Mouse (Mus musculus) left cerebral cortex, postnatal 14 days (tissue): ENCODE results near the gene Pp2d1. TPM values are rescaled to one million over a fixed set of nuclear protein-coding genes. Genes with fewer than 3 reads are reported as not detected.
"Not testable (repeated sequence)": the region's sequence is repeated elsewhere in the genome, so short reads cannot be mapped to it uniquely, and the experiment has no call there.

Experiments
- DNase-seq, 2 experiments: peaks; one replicate each; pipeline ENCODE4 v3.0.0; 2021 to 2022; ENCODE audit warnings: low spot score in 2 of 2, mixed read lengths in 1 of 2
- intact Hi-C: fragments of 180-260 bp; cut with DNase I; formaldehyde crosslinking; loops from one replicate; pipeline ENCODE4 v1.15.1; 2025
- long read RNA-seq, 2 experiments: library from polyadenylated mRNA; stranded (forward); transcript quantifications; one replicate each; pipeline ENCODE4 v2.0.0; 2021
- total RNA-seq, 2 experiments: library from RNA; stranded (reverse); gene quantifications; 2 replicates each; pipeline ENCODE4 v1.2.3; 2021

Gene Pp2d1
- not detected for total RNA-seq
- long read RNA-seq, experiment 1, result 0 reads
- long read RNA-seq, experiment 2, result 0 reads

DNA sequence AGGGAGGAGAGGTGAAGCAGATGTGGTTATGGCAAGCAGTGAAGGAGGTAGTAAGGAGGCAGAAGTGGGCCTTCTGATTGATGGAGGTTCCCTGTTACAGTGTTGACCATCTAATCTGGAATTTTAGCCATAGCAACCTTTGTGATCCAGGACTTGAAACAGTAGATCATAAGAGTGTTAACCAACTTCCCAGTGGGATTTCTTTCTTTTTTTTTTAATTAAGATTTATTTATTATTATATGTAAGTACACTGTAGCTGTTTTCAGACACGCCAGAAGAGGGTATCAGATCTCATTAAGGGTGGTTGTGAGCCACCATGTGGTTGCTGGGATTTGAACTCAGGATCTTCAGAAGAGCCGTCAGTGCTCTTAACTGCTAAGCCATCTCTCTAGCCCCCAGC, at the start of gene Pp2d1:
Gene Pp2d1, minus strand, starts transcription at position 101 of the 400 bp plus-strand sequence.
- intact Hi-C loops, DNase-seq: not testable (repeated sequence)

DNA sequence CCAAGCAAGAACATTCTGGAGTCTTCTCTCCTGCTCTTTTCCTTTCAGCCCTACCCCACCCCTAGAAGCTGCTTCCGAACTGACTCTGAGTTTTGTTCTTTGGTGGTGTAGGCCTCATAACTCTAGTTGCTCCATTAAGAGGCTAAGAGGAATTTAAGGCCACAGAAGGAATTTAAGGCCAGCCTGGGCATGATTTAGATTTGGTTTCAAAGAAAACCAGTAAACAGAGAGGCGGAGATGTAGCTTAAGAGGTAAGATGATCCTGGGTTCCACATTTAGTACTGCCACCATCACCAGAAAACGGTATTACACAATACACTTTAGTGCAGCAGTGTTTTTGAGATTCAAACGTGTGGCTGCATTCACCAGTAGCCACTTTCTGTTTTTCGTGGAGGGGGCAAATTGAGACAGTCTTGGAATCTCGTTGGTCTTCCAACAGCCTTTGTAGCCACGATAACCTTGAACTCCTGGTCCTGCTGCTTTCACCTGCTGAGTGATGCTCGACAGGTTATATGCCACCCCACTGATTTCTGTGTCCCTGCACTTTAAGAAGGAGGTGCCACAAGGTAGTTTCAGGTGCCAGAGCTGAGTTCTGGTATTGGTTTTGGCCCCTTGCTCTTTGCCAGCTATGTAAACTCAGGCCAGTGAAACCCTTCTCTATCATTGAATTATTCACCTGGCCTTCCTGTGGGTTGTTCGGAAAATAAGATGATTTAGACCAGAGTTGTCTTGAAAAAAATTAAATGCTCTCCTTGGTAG, 49.0 kb upstream of the Pp2d1 start:
- intact Hi-C loops, result no loop called here
- DNase-seq, result no peak

DNA sequence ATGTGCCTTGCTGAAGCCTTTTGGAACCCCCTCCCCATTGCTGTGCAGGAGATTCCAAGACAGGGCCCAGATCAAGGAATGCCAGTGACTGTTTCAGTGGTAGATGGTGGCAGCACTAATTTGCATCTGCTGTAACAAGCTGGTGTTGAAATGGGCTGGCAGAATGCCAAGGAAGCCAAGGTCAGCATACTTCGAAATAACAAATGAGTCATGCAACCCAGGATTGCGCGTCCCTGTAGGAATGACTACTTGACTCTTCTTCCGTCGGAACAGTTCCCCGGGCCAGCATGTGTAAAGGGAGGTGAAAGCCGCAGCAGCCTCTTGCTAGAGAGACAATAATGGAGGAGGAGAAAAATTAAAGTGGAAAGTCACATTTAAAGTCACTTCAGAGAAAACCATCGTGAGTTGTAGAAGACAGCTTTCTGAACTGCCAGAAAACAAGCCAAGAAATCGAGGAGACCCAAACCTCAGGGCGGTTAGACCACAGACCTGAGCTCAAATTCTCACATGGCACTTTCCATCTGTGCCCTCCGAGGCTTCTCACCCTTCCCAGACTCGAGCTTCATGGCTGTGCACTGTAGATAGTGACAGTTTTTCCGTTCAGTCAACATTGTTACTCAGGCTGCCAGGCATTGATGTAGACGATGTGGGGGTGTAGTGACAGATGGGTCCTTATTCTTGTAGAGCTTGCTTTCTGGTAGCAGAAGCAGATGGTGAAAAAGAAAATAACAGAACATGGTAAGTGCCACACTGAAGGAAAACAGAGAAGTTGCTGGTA, 48.0 kb upstream of the Pp2d1 start:
- intact Hi-C loops, result no loop called here
- peak; percentile 75 to 88 for DNase-seq

DNA sequence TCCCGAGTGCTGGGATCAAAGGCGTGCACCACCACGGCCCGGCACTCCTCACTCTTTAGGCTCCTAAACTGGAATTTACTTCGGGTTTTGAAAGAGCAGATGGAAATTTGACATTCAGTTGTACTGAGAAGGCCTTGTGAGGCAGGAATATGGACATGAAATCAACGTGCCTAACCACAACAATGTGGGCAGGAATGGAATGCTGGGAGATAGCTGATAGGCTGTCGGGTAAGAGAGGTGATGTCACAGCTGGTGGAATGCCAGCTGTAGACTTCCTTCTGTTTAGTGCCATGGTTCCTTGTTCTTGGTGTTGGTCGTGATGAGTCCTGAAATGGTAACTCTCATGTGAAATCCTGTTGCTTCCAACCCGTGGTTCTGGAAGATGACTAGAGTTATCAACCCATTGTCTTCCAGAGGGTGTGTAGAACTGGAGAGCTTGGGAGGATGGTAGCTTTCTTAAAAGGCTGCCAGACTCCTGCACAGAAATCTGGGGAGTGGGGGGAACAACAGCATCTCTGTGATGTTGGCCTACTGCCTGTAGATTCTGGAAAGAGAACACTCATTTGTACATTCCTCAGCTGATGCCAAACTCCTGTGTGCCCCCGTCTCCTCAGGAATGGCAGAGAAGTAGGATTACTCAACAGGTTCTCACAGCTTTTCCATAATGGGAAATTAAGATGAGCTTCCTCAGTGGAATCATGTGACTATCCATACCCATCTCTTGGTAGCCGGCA, 44.8 kb upstream of the Pp2d1 start:
- intact Hi-C loops, result no loop called here
- no peak for DNase-seq

DNA sequence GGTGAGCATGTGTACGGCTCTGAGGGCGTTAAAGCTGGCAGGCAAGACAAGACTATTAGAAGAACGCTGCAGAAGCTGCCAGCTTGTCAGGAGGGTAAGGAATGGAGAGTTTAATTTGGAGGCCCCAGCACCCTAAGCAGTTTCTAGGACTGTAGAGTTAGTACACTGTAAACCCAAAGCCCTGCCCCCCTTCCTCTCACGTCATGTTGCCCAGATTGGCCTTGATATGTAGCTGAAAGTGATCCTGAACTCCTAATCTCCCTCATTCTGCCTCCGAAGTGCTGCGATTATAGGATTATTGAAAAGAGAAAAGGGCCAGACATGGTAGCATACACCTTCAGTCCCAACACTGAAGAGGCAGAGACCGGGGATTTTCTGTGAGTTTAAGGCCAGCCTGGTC, 43.6 kb upstream of the Pp2d1 start:
- DNase-seq, result no peak
- intact Hi-C loops, result no loop called here

DNA sequence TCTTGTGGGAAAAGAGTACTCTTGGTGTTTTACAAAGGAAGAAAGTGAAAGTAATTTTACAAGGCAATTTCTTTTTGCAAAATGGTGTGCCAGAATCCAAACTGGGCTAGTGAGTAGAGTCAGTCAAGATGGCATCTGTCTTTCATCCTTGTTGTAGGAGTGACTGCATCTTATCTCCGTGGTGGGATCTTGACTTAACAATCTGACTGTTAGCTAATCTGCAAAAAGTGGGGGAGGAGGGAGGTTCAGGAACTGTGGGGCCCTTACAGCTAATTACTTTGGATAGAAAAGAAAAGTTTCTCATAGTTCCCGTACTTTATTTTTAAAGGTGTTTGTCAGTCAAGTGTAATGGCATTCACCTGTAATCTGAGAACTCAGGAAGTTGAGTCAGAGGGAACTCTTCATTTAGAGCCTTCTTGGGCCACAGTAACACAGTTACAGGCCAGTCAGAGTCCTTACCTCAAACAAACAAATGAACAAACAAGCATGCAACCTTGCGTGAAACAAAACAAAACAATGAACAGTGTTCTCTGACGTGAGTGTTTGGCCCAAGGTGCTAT, 42.9 kb upstream of the Pp2d1 start:
- intact Hi-C loops, result no loop called here

DNA sequence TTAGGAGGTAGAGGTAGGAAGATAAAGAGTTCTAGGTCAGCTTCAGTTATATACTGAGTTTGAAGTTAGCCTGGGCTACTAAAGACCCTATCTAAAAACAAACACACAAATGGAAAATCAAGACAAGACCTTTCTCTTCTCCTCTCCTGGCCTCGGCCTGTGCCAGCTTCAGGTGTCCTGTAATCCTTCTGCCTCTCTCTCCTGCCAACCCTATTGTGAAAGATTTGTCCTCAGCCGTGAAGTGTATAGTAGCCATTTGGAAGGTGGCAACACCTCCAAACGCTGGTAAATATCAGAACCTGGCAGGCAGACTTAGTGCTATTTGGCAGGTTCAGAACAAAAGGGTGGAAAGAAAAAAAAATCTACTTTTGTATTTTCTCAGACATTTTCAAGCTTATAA, 41.0 kb upstream of the Pp2d1 start:
- no peak for DNase-seq
- intact Hi-C loops, result no loop called here

More for the DNA sequence above, 42.9 kb upstream of the Pp2d1 start:
- DNase-seq, result no peak

DNA sequence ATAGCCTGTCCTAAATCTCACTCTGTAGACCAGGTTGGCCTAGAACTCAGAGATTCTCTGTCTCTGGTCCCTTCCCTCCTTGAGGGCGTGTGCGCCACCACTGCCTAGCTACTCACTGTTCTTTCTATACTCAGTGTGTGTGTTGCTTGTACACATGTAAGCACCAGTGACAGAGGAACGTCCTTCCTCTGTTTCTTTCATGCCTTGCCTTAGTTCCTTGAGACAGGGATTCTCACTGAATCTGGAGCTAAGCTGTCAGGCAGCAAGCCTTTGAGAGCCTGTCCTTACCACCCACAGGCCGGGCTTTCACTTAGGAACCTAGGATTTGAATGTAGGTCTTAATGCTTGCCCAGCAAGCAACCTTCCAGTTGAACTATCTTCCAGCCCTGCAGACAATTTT, 40.4 kb upstream of the Pp2d1 start:
- DNase-seq, result no peak
- intact Hi-C loops, result no loop called here

DNA sequence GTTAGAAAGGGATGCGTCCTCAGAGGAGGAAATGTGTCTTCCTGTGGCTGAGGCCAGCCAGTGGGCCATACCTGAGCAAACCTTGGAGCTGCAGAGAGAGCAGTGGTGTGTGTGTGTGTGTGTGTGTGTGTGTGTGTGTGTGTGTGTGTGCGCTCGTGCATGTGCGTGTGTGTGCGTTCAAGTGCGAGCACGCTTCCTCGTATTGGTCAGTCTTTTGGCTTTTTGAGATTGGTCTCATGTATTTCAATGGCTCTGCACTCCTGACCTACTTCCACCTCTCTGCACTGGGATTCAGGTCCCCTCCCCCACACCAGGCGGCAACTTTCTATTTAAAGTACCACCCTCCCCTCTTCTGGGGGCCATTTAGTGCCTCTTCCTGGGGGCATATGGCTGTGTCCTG, 39.5 kb upstream of the Pp2d1 start:
- intact Hi-C loops, result no loop called here
- DNase-seq, result no peak

DNA sequence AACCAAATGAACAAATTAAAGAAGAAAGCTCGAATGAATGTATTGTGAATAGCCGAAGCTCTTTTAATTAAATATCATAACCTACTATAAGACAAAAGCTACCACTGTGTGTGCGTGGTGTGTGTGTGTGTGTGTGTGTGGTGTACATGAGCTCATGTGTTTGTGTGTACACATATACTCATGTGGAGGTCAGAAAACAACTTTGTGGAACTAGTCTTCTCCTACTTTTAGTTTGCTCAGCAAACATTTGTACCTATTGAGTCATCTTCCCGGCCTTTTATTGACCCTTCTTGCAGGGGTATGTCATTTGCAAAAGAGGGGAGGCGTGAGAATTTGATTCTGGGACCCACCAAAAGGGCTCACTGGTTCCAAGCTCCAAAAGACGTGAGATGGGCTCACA, 39.0 kb upstream of the Pp2d1 start:
- intact Hi-C loops, result no loop called here
- DNase-seq, result no peak

DNA sequence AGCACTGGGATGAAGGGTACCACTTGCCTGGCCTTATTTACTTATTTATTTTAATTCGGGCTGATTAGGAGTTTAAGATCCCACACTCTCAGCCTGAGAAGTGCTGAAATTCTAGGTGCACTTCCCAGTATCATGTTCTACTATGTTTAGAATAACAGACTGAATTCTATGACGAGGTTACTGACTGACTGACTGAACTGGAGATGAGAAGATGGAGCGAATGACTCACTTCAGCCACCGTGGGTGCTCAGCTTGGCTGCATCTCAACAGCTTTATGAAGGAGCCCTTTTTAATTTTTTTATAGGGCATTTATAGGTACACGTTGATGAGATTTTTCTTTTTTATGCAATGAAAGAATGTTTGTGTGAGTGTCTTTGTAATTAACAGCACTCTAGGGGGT, 38.5 kb upstream of the Pp2d1 start:
- intact Hi-C loops, result no loop called here
- DNase-seq, result no peak

DNA sequence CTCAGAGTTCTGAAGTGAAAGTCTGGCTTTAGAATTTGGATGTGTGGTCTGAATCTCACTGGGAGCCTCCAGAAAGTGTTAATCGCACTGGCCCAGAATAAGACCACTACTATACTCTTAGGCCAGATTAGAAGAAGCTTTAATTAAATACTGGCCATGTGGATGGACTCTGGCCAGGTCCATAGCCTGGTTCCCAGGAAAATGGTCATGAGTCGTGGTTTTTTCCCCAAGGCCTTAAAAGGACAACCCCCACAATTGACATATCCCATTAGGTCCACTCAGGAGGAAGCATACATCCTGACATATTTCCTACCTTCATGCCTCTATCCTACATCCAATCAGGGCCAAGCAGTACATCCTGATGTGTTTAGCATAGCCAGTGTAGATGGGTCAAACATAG, 37.9 kb upstream of the Pp2d1 start:
- intact Hi-C loops, result no loop called here

DNA sequence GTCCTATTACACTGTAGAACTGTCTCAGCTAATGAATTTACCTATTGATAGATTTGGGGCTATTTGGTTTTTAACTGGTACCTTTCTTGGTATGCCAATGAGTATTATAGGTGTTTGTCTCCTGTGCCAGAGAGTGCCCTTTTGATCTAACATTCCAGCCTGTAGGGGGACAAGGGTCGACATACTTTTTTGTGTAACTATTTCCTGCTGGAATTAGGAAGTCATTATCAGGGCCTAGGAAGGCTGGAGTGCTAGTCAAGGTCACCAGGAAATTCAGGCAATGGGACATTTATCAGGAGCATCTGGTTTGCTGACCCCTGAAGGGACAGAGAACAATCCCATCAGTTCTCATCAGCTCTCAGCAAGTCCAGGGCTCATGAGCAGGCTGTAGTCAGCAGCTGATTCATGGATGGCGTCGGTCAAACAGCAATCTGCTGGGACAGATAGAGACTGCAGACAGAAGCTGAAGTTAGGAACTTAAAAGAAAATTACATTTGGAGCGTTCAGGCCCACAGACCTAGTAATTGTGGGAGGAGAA, 33.8 kb upstream of the Pp2d1 start:
- no peak for DNase-seq
- intact Hi-C loops, result no loop called here

More for the DNA sequence above, 37.9 kb upstream of the Pp2d1 start:
- no peak for DNase-seq

DNA sequence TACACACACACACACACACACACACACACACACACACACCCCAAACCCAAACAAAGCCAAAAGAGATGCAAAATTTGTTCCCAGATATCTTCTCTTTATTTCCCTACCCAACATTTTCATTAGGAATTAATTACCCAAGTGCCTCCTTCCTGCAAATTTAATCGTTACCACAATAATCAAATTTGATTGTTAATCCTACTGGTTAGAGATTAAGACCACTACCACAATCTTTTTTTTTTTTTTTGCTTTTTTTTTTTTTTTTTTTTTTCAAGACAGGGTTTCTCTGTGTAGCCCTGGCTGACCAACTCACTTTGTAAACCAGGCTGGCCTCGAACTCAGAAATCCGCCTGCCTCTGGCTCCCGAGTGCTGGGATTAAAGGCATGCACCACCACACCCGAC, 31.7 kb upstream of the Pp2d1 start:
- intact Hi-C loops, DNase-seq: not testable (repeated sequence)

DNA sequence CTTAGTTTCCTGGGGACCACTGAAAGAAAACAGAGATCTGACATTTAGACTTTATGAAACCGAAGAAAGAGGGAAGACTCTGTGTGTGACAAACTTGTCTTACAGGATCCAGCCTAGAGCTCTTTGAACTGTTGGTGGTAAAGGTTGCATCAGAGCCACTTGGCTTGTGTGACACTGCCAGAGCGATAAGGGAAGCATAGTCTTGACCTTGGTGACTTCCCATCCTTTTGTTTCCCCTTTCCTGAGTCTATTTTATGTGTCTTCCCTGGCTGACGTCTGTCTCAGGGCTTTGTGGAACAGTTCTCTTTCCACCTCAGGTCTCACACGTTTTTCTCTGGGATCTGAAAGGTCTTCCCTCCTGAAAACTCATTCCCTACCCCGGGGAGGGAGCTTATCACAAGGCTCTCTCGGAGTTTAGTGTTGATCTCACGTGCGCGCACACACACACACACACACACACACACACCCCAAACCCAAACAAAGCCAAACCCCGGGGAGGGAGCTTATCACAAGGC, 31.2 kb upstream of the Pp2d1 start:
- no peak for DNase-seq
- intact Hi-C loops, result no loop called here

DNA sequence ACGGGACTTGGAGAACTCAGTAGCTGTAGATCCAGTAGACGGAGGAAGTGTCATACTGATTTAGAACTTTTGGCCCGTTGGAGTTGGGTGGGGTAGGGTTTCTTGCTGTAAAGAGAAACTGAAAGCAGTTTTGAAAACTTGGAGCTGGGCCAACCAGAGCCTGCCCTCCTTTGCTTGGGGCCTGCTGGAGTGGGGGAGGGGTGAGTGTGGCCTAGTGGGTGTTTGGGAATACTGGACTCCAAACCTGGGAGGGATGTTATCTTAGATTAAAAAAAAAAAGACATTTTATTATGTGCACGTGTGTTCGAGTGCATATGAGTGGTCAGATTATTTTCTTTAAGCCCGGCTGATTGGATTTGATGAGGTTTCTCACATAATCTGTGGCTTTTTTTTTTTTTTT, 30.6 kb upstream of the Pp2d1 start:
- peak; percentile 36 to 39 for DNase-seq
- intact Hi-C loops, result loop anchor here (5.0 kb wide), 2 partner anchors 87 to 93 kb away; partner anchors contain the start of gene Rab5a

DNA sequence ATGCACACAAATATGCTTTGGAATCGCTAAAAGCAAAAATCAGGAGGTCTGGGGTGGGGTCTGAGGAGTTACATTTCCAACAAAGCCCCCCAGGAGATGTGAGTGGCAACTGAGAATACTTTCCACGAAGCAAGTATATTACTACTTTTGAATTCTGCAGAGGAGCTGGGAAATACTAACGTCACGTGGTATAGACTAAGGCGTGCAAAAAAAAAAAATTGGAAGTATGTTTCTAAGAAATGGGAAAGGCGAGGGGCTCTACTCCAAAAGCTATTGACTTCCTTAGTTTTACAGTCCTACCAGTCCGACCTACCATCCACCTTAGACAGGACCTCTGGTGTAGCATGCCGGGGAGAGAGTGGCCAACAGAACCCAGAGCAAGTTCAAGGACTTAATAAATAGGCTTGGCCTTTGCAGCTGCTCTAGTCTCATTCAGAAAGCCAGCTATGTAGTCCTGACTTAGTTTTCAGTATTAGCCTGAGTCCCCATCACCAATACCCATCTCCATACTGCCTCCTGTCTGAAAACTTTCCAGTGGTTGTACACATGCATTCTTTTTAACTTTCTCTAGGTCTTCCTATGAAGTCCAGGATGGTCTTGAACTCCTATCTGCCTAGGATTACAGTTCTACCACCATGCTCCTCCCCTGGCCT, 29.6 kb upstream of the Pp2d1 start:
- no peak for DNase-seq
- intact Hi-C loops, result loop anchor here (5.0 kb wide), 2 partner anchors 88 to 92 kb away; partner anchors contain the start of gene Rab5a

DNA sequence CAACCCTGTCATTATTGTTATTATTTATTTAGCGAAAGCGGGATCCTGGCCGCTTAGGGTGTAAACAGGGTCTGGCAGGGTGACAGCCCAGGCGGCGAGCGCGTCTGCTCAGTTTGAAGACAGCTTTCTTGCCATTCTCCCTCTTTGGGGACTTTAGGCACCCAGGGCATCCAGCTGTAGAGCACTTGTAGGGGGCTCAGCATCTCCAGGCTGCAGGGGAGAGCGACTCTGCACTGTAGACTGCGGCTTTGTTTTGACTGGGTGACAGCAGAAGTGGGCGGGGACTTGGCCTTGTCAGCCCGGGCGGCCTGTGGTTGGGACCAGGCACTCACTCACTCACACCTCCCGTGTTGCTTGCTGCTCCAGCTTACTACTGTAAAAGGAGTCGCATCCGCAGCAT, 28.9 kb upstream of the Pp2d1 start:
- intact Hi-C loops, result loop anchor here (5.0 kb wide), 2 partner anchors 89 to 91 kb away; partner anchors contain the start of gene Rab5a
- peak; percentile 55 to 60 for DNase-seq
